Comparison of ENCODE assay signal across 1 mouse cellular context in the genomic region with DNA sequence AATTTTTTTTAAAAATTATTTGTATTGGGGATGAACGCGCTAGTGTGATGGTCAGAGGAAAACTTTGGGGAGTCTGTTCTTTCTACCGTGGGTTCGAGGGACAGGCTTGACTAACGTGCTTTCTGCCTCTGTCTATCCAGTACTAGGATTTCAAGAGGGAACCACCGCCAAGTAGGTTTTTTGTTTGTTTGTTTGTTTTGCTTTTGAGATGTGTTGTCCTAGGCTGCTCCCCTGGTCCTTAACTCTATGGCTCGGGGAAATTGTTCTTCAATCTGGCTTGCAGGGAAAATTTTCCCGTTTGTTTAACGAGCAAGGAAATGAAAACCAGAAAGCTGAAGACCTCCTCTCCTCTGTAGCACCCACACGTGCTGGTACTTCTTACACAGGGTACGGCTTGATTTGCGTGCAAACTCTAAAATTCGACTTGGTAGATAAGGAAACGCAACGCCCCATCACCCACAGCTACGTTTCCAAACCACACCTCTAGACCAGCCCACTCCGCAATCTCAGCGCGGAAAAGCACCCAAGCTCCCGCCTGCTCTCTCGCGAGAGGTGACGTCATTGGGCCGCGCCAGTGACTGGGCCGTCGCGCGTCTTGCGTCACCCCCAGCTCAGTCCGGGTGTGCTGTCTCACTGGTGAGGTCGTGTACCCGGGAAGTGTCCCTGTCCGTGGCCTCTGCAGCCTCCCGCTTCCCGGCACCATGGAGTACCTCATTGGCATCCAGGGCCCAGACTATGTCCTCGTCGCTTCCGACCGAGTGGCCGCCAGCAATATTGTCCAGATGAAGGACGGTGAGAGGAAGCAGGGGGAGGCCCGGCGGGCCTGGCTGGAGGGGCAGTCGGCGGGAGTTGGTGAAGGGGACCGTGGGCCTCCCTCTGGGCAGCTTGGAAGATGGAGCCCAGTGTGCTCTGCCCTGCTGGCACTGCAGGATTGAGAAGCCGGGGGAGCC.
TF ChIP-seq lines count a peak whose summit lies in the region.

TSS of gene Psmb2 (plus strand) at position 577 of the 950 bp plus-strand sequence.

TF ChIP-seq in CH12.LX, 34 proteins besides CTCF, POLR2A, EP300 and RAD21 (continued from another document):
- TF ChIP-seq SIN3A (IDR thresholded peaks at IDR 0.05; ENCODE audit: low read length), result peak; percentile 87; the same call in 1 of the 2 replicates
- peak; percentile 92 for TF ChIP-seq TCF12 (IDR thresholded peaks at IDR 0.05; ENCODE audit: low read depth, low read length)
- peak; percentile 67 for TF ChIP-seq POLR2AphosphoS2 (IDR thresholded peaks at IDR 0.05; ENCODE audit: low read depth, low read length)
- TF ChIP-seq CHD2 (IDR thresholded peaks at IDR 0.05; ENCODE audit: low read length), result peak; percentile 100
- TF ChIP-seq TBP (conservative IDR thresholded peaks at IDR 0.05; ENCODE audit: low read depth, low read length), result peak; percentile 94
- no peak for TF ChIP-seq USF1 (IDR thresholded peaks at IDR 0.05; ENCODE audit: low read depth, low read length)
- TF ChIP-seq ETS1 (conservative IDR thresholded peaks at IDR 0.05; ENCODE audit: low read depth, low read length), result 0 out of 2 replicates have a peak, but pooled peaks have one; percentile 5
- peak; percentile 93; the same call in 1 of the 2 replicates for TF ChIP-seq KAT2A (IDR thresholded peaks at IDR 0.05; ENCODE audit: insufficient replicate concordance, low read length)
- peak; percentile 76 for TF ChIP-seq MAX (IDR thresholded peaks at IDR 0.05; ENCODE audit: low read length)
- no peak for TF ChIP-seq JUN (IDR thresholded peaks at IDR 0.05; ENCODE audit: insufficient read depth, low read depth, low read length)
- TF ChIP-seq MEF2A (IDR thresholded peaks at IDR 0.05; ENCODE audit: borderline replicate concordance, low read depth, low read length), result peak; percentile 76
- peak; percentile 94 for TF ChIP-seq HCFC1 (IDR thresholded peaks at IDR 0.05; ENCODE audit: low read depth, low read length)
- TF ChIP-seq MAZ (IDR thresholded peaks at IDR 0.05; ENCODE audit: low read depth, low read length), result no peak
- peak; percentile 93 for TF ChIP-seq ELF1 (IDR thresholded peaks at IDR 0.05; ENCODE audit: low read depth, low read length)
- TF ChIP-seq NRF1 (IDR thresholded peaks at IDR 0.05; ENCODE audit: low read depth, low read length), result peak; percentile 35; the same call in 1 of the 2 replicates
